Mouse (Mus musculus) C2C12 (cell line): ENCODE measurements around the gene Tmed1.

ENCODE experiments used
- CTCF ChIP-seq: IDR thresholded peaks from one replicate; pipeline ENCODE4 v1.5.1; 2011; ENCODE audit not compliant: control insufficient read depth, insufficient read depth, insufficient read length
- MAX ChIP-seq: IDR thresholded peaks from one replicate; pipeline ENCODE4 v1.6.1; 2011; ENCODE audit warnings: mild to moderate bottlenecking, control low read depth
- MYOD1 ChIP-seq: IDR thresholded peaks from one replicate; pipeline ENCODE4 v1.6.1; 2011; ENCODE audit warnings: low read depth; ENCODE audit not compliant: control insufficient read depth, insufficient read length
- MYOG ChIP-seq: IDR thresholded peaks from one replicate; pipeline ENCODE4 v1.6.1; 2011; ENCODE audit not compliant: control insufficient read depth, insufficient read length; ENCODE audit errors: extremely low read depth
- USF1 ChIP-seq: IDR thresholded peaks from one replicate; pipeline ENCODE4 v1.6.1; 2011; ENCODE audit warnings: low read depth, mild to moderate bottlenecking, control low read depth, moderate library complexity

GRCm38 (mm10) chr9:21484065-21484464, 26.0 kb downstream of the Tmed1 start:
- TF ChIP-seq CTCF (no peak), MAX (no peak), MYOG (no peak), MYOD1 (no peak), USF1 (no peak)
